Mouse (Mus musculus) adrenal gland (tissue): ENCODE results near the gene Tph1.

Experiments
- intact Hi-C: fragments of 180-260 bp; cut with DNase I; formaldehyde crosslinking; loops from one replicate; pipeline ENCODE4 v1.15.1; 2025

Gene Tph1

GRCm38 (mm10) chr7:46603051-46603450 lies 69.3 kb downstream of the Tph1 start:
- intact Hi-C loops, result no loop called here

DNA sequence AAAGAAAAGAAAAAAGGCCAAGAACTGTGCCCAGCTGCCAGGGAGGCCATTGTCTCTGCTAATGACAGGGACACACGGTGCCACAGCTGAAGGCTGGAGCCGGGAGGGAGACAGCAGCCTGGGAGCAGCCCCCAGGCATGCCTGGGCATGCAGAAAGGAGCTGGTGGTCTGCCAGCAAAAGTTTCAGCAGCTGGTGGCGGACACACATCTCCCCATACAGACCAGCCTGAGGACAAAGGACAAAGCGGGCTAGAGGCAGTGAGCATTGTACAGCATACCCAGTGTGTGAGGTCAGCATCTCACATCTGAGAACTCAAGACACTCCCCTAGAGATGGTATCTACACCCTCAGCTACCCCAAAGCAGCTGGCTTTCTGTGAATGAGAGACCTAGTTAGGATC lies 70.3 kb downstream of the Tph1 start:
- intact Hi-C loops, result no loop called here

DNA sequence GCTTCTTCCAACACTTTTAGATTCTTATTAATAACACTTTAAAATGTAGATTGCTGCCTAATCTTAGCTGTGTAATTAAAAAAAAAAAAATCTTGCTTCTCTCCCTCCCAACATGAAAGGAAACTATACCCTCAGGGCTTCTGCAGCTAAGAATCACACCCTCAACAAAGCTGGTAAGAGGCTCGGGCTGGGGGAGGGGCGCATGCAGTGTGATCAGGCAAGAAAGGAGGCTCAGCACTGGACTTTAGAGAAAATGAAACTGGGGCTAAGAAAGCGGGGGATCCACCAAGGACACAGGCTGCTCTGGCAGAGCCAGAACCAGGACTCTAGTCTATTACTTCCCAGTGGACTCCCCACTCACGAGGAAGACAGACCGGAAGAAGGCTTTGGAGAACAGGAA lies 71.2 kb downstream of the Tph1 start:
- intact Hi-C loops, result no loop called here

- intact Hi-C loops, result no loop called here
Measured at GRCm38 (mm10) chr7:46597006-46597405, 75.3 kb downstream of the Tph1 start.
